Comparison of ENCODE assay signal across 18 mouse cellular contexts in the genomic region with DNA sequence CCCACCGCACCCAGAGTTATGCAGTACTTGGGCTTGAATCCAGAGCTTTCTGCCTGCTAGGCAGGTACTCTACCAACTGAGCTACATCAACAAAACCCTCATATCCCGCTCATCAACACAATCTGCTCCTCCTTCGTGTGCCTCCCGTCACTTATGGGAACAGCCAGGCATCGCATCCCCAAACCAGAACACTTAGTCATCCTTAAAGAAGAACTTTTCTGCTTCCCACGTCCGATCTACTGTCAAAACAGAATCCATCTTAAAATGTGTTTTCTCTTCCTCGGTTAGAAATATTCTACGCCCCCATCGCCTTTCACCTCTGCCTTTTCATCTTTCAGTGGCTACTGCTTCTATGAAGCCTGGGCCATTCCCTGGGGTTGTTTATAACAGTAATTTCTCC. TPM values are rescaled to one million over a fixed set of nuclear protein-coding genes. Genes with fewer than 3 reads are reported as not detected.
DNase-seq lines count a peak whose midpoint lies in the region; TF ChIP-seq lines count a peak whose summit lies in the region.
"Had no signal": no experiment of that assay in that cellular context is flagged by ENCODE, and none has a peak within 500 bp of the region (broad histone marks: within the 10 kb centered on the region; RNA-seq: fewer than 3 reads in every experiment).

No protein-coding gene starts in this region.

- TF ChIP-seq CTCF in layer of hippocampus, adult 2 months (conservative IDR thresholded peaks at IDR 0.05), result no peak

- H3K4me3 ChIP-seq in layer of hippocampus, adult 2 months, result no peak overlapping the region
- H3K4me3 ChIP-seq: forebrain, embryonic 10.5 days; forebrain, embryonic 13.5 days; gastrocnemius, adult 2 months; hindbrain, embryonic 12.5 days; hindbrain, embryonic 15.5 days had no signal

- peak overlapping the region; percentile 72 for H3K27ac ChIP-seq in layer of hippocampus, adult 2 months
- H3K27ac ChIP-seq: forebrain, embryonic 10.5 days; forebrain, embryonic 13.5 days; gastrocnemius, adult 2 months; hindbrain, embryonic 12.5 days; hindbrain, embryonic 15.5 days had no signal

- DNase-seq in layer of hippocampus, adult 2 months (ENCODE audit: low spot score in 2 of 2), result peak in 1 of 2 experiments; percentile 49
- DNase-seq in layer of hippocampus, postnatal 36 days, result no peak
- DNase-seq in right cerebral cortex, adult 18-20 months, result peak; percentile 65
- DNase-seq in right cerebral cortex, postnatal 14 days, result no peak
- peak; percentile 77 for DNase-seq in brain, adult 2 months (ENCODE audit: low read depth, low spot score)
- DNase-seq in T-cell, adult 2 months (ENCODE audit: low spot score), result no peak
- DNase-seq: adrenal gland, adult 8-10 months; adrenal gland, postnatal 25 days; cerebellum, adult 18-20 months; cerebellum, adult 9-10 months; cerebellum, postnatal 14 days; gastrocnemius, adult 2 months; gastrocnemius, postnatal 14 days; heart, adult 11 months had no signal

RNA-seq across cellular contexts. Expression of gene Sub1, which starts 52.2 kb away (rescaled TPM):
- 100 to 1,000 TPM; 303 to 321 TPM for total RNA-seq in layer of hippocampus, adult 2 months (2021)
- total RNA-seq in layer of hippocampus, postnatal 36 days (2021), result 100 to 1,000 TPM; 283 to 353 TPM

Comparison
In these comparisons a context has a peak if more than half of its experiments do, and no peak if none do; other contexts are left out.
1. DNase-seq: peak in right cerebral cortex, adult 18-20 months (single experiment) and brain, adult 2 months (single experiment); none in layer of hippocampus, postnatal 36 days (0 of 2), right cerebral cortex, postnatal 14 days (single experiment) and T-cell, adult 2 months (single experiment).